Mouse (Mus musculus) MEL-GATA-1-ER (cell line): ENCODE results near the gene Draxin.
A peak's percentile ranks its signal among the peaks of the same experiment; 100 is the strongest.
"Not testable (repeated sequence)": the region's sequence is repeated elsewhere in the genome, so short reads cannot be mapped to it uniquely, and the experiment has no call there.

Experiments
- DNase-seq: peaks from one replicate; pipeline ENCODE4 v3.0.0-alpha.2; 2012; ENCODE audit warnings: low read depth; ENCODE audit errors: extremely low read depth

Draxin gene

DNA sequence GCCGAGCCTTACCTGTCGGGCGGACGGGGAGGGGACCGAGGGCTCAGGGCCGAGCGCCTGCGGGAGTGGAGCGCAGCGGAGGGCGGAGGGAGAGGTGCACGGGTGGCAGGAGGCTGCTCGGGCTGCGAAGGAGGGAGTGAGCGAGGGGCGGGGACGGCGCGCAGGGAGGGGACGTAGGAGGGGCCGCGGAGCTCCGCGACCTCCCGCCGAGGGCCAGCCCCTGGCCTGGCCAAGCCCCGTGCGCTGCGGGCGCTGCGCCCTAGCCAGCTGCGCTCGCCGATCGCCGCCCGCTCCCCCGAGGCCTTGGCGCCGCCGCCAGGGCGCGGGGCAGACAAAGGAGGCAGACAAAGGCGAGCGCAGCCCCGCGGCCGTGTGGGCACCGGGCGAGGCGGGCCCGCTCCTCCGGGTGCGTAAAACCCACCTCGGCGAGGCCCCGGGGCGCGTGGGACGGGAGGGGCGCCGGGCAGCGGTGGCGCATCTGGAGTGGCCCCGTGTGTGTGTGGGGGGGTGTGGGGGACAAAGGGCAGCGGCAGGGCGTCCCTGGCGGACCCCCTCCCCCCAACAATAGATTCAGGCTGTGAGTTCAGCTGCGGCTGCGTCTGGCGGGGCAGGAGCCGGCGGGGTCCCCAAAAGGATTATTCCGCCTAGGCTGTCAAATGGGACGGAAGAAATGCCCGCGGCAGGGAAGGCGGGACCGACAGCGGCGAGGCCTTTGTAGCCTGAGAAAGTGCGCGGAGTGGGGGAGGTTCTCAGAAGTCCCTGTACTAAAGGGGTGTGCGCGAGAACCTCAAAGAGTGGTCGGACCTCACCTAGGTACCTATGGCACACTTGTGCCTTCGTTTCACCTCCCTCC is at the start of gene Draxin:
TSS of gene Draxin (minus strand) at position 138 of the 853 bp plus-strand sequence.
- DNase-seq, result no peak

DNA sequence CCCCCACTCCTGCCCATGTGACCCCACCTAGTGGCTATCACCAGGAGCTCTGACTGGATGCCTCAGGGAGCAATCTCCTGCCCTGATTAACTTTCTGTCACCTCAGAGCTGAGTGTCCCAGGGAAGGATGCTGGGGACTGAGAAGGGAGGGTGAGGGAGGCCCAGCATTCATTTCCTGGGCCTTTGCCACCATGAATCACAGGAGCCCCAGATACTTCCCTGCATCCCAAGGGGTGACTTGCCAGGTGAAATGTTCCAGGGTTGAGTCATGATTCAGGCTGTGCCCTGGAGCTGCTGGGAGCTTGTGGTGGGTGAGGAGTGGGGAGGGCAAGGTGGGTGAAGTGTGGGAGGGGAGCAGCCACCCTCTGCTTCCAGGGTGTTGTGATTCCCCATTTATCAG is 47.2 kb upstream of the Draxin start:
- DNase-seq, result no peak

- not testable (repeated sequence) for DNase-seq
Observed at GRCm38 (mm10) chr4:148176603-148177002, 46.1 kb upstream of the Draxin start.

GRCm38 (mm10) chr4:148174495-148174862 is 44.0 kb upstream of the Draxin start:
- DNase-seq, result no peak

GRCm38 (mm10) chr4:148173811-148174494 is 43.5 kb upstream of the Draxin start:
- DNase-seq, result no peak

- no peak for DNase-seq
Observed at GRCm38 (mm10) chr4:148171261-148171660, 40.8 kb upstream of the Draxin start.

GRCm38 (mm10) chr4:148170842-148171241 is 40.3 kb upstream of the Draxin start:
- DNase-seq, result peak; percentile 23

DNA sequence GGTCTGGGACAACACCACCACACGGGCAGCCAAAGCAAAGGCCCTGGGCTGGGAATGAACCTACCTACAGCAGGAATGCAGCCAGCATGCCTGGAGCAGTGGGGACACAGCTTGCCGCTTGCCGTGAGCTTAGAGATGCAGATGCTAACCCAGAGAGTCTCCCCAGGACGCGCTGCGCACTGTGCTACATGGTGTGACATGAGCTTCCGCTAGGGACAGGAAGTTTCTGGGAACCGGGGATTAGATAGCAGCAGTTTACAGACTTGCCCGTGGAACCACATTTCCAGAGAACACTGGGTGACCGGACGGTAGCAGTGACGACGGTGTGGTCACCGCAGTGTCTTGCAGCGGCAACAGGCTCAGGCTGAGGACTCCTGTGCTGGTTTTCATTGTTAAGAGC is 39.1 kb upstream of the Draxin start:
- DNase-seq, result no peak

GRCm38 (mm10) chr4:148168287-148168686 is 37.8 kb upstream of the Draxin start:
- DNase-seq, result peak; percentile 52

DNA sequence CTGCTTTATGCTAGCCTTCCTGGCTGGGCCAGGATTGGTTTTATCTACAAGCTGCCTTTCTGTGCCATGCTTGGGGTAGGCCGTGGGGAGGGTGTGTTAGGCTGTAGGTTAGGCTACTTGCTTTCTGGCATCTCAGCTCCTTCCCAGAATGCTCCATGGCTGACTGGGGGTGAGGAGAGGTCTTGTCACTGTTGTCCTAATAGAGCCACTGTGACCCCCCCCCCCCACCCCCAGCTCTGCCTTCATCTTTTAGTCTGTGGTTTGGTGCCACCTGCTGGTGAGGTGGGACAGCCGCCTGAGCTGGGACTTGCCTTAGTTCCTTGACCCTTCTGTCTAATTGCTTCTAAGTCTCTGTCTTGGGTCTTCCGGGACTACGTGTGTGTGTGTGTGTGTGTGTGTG is 36.5 kb upstream of the Draxin start:
- DNase-seq, result no peak

- no peak for DNase-seq
Observed at GRCm38 (mm10) chr4:148166431-148166830, 35.9 kb upstream of the Draxin start.

- no peak for DNase-seq
Observed at GRCm38 (mm10) chr4:148165551-148165950, 35.1 kb upstream of the Draxin start.

DNA sequence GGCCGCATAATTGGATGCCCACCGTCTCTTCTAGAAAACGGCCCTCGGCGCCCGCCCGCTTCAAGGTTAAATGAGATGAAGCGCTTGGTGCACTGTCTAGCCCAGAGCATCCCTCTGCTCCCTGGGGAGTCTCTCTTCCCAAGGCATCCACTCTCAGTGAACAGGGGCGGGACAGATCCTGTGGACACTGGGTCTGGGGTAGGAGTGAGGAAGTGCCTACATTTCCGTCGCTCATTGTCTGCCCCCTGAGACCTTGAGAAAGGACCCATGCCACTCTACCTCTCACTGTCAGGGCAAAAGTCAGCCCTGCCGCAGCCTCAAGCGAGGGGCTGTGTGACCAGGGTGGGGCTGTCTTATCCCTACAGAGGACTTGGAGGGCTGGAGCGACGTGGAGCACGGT is 34.0 kb upstream of the Draxin start:
- DNase-seq, result no peak

DNA sequence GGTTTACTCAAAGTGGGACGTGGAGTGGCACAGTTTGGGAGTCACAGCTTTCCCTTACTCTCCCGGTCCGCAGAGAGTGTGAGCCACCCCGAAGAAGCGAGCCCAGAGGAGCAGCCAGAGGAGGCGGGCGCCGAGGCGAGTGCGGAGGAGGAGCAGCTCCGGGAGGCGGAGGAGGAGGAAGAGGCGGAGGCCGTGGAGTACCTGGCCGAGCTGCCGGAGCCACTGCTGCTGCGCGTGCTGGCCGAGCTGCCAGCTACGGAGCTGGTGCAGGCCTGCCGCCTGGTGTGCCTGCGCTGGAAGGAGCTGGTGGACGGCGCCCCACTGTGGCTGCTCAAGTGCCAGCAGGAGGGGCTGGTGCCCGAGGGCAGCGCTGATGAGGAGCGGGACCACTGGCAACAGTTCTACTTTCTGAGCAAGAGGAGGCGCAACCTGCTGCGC is 33.5 kb upstream of the Draxin start:
- no peak for DNase-seq

- no peak for DNase-seq
Observed at GRCm38 (mm10) chr4:148160436-148161390, 30.2 kb upstream of the Draxin start, which contains the start of the genes Fbxo44 and Fbxo2. Gene Fbxo44 (minus strand): TSS chr4:148160482. Gene Fbxo2 (plus strand): TSS chr4:148160621.

DNA sequence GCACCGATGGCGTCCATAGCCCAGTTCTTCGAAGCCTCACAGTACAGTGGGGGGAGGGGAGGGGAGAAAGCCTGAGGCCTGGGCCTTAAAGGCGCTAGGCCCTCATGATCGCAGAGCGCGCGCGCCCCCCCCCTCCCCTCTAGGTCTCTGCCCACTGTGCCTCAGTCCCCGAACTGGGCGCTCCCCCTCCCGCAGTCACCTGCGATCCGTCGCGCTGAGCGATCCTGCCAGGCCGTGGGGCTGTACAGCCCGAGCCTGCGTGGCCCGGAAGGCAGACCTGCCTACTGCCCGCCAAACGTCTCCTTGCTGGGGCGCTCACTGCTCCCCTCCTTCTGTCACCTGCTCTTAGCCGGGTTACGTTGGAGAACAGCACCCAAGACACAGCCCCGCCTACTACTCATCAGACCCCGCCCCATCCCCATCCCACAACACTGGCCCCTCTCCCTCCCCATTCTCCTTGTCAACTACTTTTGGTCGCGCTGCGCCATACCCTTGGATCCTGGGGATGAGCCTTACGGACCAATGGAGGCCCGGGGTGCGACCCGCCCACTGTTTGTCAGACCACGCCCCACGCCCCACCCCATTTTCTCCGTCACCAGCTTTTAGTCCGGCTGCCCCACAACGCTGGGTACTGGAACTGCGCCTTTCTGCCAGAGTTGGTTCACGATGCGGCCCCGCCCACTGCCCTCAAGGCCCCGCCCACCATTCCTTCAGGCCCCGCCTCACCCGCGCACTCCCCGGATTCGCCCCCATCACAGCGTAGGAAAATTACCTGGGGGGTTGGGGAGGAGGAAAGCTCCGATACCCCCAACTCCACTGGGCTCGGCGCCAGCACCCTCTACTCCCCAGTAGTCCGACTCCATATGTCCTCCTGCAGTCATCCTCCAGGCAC is 29.3 kb upstream of the Draxin start:
- DNase-seq, result peak; percentile 84

- DNase-seq, result no peak
Observed at GRCm38 (mm10) chr4:148158436-148159348, 28.2 kb upstream of the Draxin start.

- no peak for DNase-seq
Observed at GRCm38 (mm10) chr4:148154982-148155381, 24.5 kb upstream of the Draxin start.

- DNase-seq, result no peak
Observed at GRCm38 (mm10) chr4:148154006-148154405, 23.5 kb upstream of the Draxin start.
